Mouse (Mus musculus) megakaryocyte progenitor cell, adult 5-6 weeks (primary cell): ENCODE measurements around the gene 4930513O06Rik. TPM values are rescaled to one million over a fixed set of nuclear protein-coding genes. Genes with fewer than 3 reads are reported as not detected.

ENCODE experiments used
- ATAC-seq: replicated peaks from 2 replicates; pipeline ENCODE4 v1.8.0; 2016; ENCODE audit warnings: mild to moderate bottlenecking, moderate TSS enrichment, inconsistent platforms; ENCODE audit not compliant: poor library complexity
- total RNA-seq, 2 experiments: library from RNA; stranded (forward) in 1 of 2; stranded (reverse) in 1 of 2; fragments of 157-497, 149-512 nt in 1 of 2; fragments of 200-1000 nt in 1 of 2; gene quantifications; 2 replicates each; pipeline versions ENCODE4 v1.2.3 to v1.2.4; 2015 to 2017

4930513O06Rik gene
- total RNA-seq (2015) = not detected in 2 replicates
- total RNA-seq (2017) = not detected in 2 replicates

DNA sequence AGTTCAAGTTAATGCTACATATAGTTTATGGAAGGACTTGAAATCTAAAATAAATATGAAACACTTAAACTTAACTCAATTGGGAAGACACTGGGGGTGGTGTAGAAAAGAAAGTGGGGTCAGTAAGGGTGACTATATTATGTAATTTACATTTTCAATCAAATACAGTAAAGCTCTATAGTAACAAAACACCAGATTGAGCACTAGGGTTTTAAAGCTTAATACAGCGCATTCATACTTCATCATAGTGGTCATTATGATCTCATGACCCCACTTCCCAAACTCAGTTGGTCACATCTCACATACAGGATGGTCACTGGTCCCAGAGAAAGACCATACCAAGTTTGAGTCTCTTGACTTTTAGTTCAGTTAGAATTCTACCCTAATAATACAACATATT is at the start of gene 4930513O06Rik:
TSS of gene 4930513O06Rik (plus strand) at position 301 of the 400 bp plus-strand sequence.
- ATAC-seq = no peak

- ATAC-seq = no peak
Measured at GRCm38 (mm10) chrX:139037666-139038065, 48.4 kb upstream of the 4930513O06Rik start.

- ATAC-seq = no peak
Measured at GRCm38 (mm10) chrX:139039314-139039713, 46.7 kb upstream of the 4930513O06Rik start.

DNA sequence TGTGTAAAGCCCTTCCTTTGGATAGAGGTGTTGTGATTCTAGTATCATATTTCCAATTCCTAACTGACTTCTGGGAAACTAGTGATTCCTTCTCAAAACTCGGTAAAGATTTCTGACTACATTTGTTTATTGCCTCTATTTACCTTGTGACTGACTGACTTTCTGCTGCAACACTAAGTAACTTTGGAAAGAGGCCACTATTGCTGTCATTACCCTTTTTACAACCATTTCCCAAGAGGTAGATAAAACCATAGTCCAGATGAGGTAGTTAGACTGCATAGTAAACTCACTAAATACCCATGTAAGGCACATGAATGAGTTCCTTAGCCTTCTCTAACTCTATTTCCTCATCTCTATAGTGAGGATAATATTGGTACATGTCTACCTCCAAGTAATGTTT is 44.9 kb upstream of the 4930513O06Rik start:
- ATAC-seq = no peak

GRCm38 (mm10) chrX:139051976-139052375 is 34.1 kb upstream of the 4930513O06Rik start:
- ATAC-seq = no peak

DNA sequence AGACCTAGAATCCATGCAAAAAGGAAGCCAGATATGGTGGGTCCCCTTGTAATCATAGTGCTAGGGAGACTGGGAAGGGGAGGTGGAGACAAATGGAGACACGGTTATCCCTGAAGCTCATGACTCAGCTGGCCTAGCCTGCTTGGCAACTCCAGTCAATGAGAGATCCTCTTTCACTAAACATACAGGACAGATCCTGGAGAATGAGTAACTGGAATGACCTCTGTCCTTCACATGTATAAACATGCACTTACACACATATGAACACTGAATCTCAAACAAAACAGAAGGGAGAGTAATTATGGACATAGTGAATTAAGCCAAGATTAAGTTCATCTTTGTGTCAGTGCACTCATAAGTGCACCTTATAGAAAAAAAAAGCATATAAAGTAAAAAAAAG is 32.9 kb upstream of the 4930513O06Rik start:
- ATAC-seq = no peak

GRCm38 (mm10) chrX:139064078-139064477 is 22.0 kb upstream of the 4930513O06Rik start:
- no peak for ATAC-seq

DNA sequence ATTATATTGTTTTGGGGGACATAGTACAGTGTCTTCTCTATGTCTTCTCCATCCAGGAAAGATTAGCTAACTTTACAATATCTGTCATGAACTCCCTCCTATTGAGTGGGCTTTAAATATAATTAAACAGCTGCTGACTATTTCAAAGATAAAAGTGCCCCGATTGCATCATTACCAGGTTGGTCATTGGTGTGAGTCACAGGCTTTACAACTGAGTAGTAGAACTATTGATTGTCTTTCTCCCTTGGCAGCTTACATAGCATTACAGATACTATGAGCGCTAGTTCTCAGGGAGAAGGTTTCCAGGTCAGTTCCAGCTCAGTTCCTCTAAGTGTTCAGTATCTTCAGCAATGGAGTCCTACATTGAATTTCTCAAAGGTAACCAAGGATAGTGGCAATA is 7.5 kb upstream of the 4930513O06Rik start:
- ATAC-seq = no peak

- ATAC-seq = no peak
Measured at GRCm38 (mm10) chrX:139085077-139085476, 966 bp upstream of the 4930513O06Rik start, which contains the start of gene Serpina7. TSS of gene Serpina7 (minus strand) at chrX:139085236.

DNA sequence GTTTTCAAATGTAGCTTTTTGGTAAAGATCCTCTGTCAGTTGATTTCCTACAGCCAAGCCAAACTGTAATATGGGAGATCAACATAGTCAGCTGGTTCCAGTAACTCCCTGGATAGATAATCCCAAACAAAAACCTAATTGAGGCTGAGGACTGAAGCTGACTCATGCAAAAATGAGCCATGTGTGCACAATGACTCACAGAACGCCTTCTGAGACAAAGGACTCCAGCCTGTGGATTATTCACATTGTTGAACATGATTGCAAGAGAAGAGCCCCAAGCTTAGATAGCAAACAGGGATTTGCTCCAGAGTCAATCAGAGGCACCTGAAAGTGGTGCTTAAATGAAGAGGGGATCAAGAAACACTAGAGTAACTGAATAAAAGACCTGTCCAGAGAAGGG is 11.2 kb downstream of the 4930513O06Rik start:
- ATAC-seq = no peak

DNA sequence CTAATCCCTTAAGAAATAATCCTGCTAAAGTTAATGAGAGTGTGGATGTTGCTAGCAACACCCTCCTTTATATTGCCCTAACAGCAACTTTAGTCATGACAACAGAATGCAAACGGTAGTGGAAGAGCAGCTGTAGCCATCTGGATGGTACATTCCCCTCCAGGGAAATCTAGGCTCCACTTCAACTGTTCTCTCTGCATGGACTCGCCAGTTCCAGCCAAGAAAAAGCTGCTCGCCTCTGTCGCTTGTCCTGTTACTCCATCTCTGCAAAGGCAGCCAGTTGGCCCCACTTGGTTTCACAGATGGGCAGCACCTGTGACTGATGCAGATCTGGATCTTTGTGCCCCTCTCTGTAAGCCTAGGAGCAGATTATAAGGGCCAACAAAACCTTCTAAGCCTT is 48.0 kb downstream of the 4930513O06Rik start:
- no peak for ATAC-seq

Other genes with a start within 250 kb of the 4930513O06Rik start
- gene Nrk, start 171.8 kb upstream of the 4930513O06Rik start, total RNA-seq (2015) = 0.02 TPM in 1 of 2 replicates, not detected in the other
- gene Nrk, start 171.8 kb upstream of the 4930513O06Rik start, total RNA-seq (2017) = not detected in 2 replicates
- not detected in 2 replicates for gene Serpina7, start 1.0 kb upstream of the 4930513O06Rik start, total RNA-seq (2015)
- not detected in 2 replicates for gene Serpina7, start 1.0 kb upstream of the 4930513O06Rik start, total RNA-seq (2017)
- gene 4933428M09Rik, start 93.0 kb downstream of the 4930513O06Rik start, total RNA-seq (2015) = not detected in 2 replicates
- not detected in 2 replicates for gene 4933428M09Rik, start 93.0 kb downstream of the 4930513O06Rik start, total RNA-seq (2017)
- gene Mum1l1, start 123.8 kb downstream of the 4930513O06Rik start, total RNA-seq (2015) = 0.57 TPM in 1 of 2 replicates, not detected in the other
- 0.03 TPM in 1 of 2 replicates, not detected in the other for gene Mum1l1, start 123.8 kb downstream of the 4930513O06Rik start, total RNA-seq (2017)
- not detected in 2 replicates for gene Trap1a, start 247.4 kb downstream of the 4930513O06Rik start, total RNA-seq (2015)
- gene Trap1a, start 247.4 kb downstream of the 4930513O06Rik start, total RNA-seq (2017) = not detected in 2 replicates